ENCODE assay signal across 14 mouse cellular contexts in genomic region chr2:106756354-106757103, GRCm38 (mm10).
A peak's percentile ranks its signal among the peaks of the same experiment; 100 is the strongest.
DNase-seq lines count a peak whose midpoint lies in the region; ATAC-seq lines count a peak whose summit lies in the region.
"Had no signal": no experiment of that assay in that cellular context is flagged by ENCODE, and none has a peak within 500 bp of the region (broad histone marks: within the 10 kb centered on the region; RNA-seq: fewer than 3 reads in every experiment).

No protein-coding gene starts in this region.

- no peak for DNase-seq in forebrain, embryonic 14.5 days (ENCODE audit: low spot score)
- peak; percentile 24 for DNase-seq in kidney, postnatal 14 days
- DNase-seq in kidney, adult 11 months = no peak
- DNase-seq in embryo, embryonic 10.5 days (ENCODE audit: low spot score) = peak; percentile 68
- peak; percentile 46 for DNase-seq in forelimb bud, embryonic 11.5 days (ENCODE audit: low read depth, low spot score)
- no peak for DNase-seq in frontal cortex, postnatal 36 days (ENCODE audit: low spot score in 2 of 2)
- DNase-seq: B cell, adult 2 months; cerebellum, adult 11 months; gastrocnemius, postnatal 36 days; lung, adult 2 months; right cerebral cortex, adult 18-20 months had no signal

- no peaks in the 10 kb centered on the region for H3K9me3 ChIP-seq in forebrain, embryonic 13.5 days (replicated peaks)
- no peaks in the 10 kb centered on the region for H3K9me3 ChIP-seq in forebrain, embryonic 14.5 days (replicated peaks; ENCODE audit: control insufficient read depth, low read length)

- no peak overlapping the region for H3K4me2 ChIP-seq in forebrain, embryonic 13.5 days
- H3K4me2 ChIP-seq in forebrain, embryonic 14.5 days (ENCODE audit: low read length) = no peak overlapping the region

- no peak overlapping the region for H3K4me3 ChIP-seq in forebrain, embryonic 13.5 days
- no peak overlapping the region for H3K4me3 ChIP-seq in forebrain, embryonic 14.5 days (ENCODE audit: low read depth, low read length)

- H3K27ac ChIP-seq in forebrain, embryonic 13.5 days = no peak overlapping the region; the same call in 1 of the 2 replicates
- H3K27ac ChIP-seq in forebrain, embryonic 14.5 days (ENCODE audit: low read depth, low read length) = no peak overlapping the region

- peak; percentile 26; the same call in 1 of the 2 replicates for ATAC-seq in forebrain, embryonic 13.5 days
- no peak for ATAC-seq in forebrain, embryonic 14.5 days
- no peak for ATAC-seq in CD4-positive, CD25-positive, alpha-beta regulatory T cell, adult 4 months

- H3K27me3 ChIP-seq in forebrain, embryonic 13.5 days = no peaks in the 10 kb centered on the region
- H3K27me3 ChIP-seq in forebrain, embryonic 14.5 days (replicated peaks; ENCODE audit: control insufficient read depth, insufficient read depth, low read length) = no peaks in the 10 kb centered on the region

- 31% methylated on average over 13 of the region's 13 CpGs for WGBS in forebrain, embryonic 13.5 days
- WGBS in forebrain, embryonic 14.5 days = 35% methylated on average over 13 of the region's 13 CpGs

- no peak overlapping the region for H3K9ac ChIP-seq in forebrain, embryonic 13.5 days
- H3K9ac ChIP-seq in forebrain, embryonic 14.5 days (ENCODE audit: low read length) = no peak overlapping the region

- peaks cover 13% of the 10 kb centered on the region; the same call in 1 of the 2 replicates for H3K36me3 ChIP-seq in forebrain, embryonic 13.5 days (ENCODE audit: poor library complexity, severe bottlenecking)
- H3K36me3 ChIP-seq in forebrain, embryonic 14.5 days (ENCODE audit: control insufficient read depth, insufficient read depth, low read length) = peaks cover 11% of the 10 kb centered on the region; the same call in 1 of the 2 replicates
- H3K36me3 ChIP-seq: G1E had no signal

- H3K4me1 ChIP-seq in forebrain, embryonic 13.5 days = peaks cover 40% of the 10 kb centered on the region
- 0 out of 2 replicates have a peak, but pooled peaks cover 3% of the 10 kb centered on the region for H3K4me1 ChIP-seq in forebrain, embryonic 14.5 days (ENCODE audit: control insufficient read depth, insufficient read depth, low read length)

Comparison
In these comparisons a context has a peak if more than half of its experiments do, and no peak if none do; other contexts are left out.
1. DNase-seq: peak in kidney, postnatal 14 days (single experiment), embryo, embryonic 10.5 days (single experiment) and forelimb bud, embryonic 11.5 days (single experiment); none in forebrain, embryonic 14.5 days (single experiment), kidney, adult 11 months (single experiment) and frontal cortex, postnatal 36 days (0 of 2).